Mouse (Mus musculus) bone marrow, adult 2 months (tissue): ENCODE results near the gene Ifit2.

ENCODE experiments used
- CTCF ChIP-seq: fragments of 200-500 bp; IDR thresholded peaks from 2 replicates; pipeline ENCODE4 v1.5.1; 2011; ENCODE audit warnings: low read length, control low read depth; ENCODE audit not compliant: control insufficient read depth, insufficient read depth
- POLR2A ChIP-seq: fragments of 200-500 bp; IDR thresholded peaks from 2 replicates; pipeline ENCODE4 v1.6.1; 2011; ENCODE audit warnings: low read depth, mild to moderate bottlenecking, control low read depth, low read length, borderline replicate concordance; ENCODE audit not compliant: control insufficient read depth

GRCm38 (mm10) chr19:34526321-34526923 is 24.1 kb upstream of the Ifit2 start:
- TF ChIP-seq CTCF (no peak), POLR2A (no peak)
